Mouse (Mus musculus): ENCODE data around the gene Myzap. TPM values are rescaled to one million over a fixed set of nuclear protein-coding genes. Genes with fewer than 3 reads are reported as not detected.
A peak's percentile ranks its signal among the peaks of the same experiment; 100 is the strongest.

Myzap gene
- polyA plus RNA-seq, 1 experiment from 2014 or later: 12.0 TPM

- 27% methylated on average over 4 of the region's 4 CpGs for WGBS
- no peaks in the 10 kb centered on the region for H3K36me3 ChIP-seq (ENCODE audit: control insufficient read depth, insufficient read depth)
- H3K9me3 ChIP-seq (ENCODE audit: control insufficient read depth): no peaks in the 10 kb centered on the region
- no peak for TF ChIP-seq CTCF (IDR thresholded peaks at IDR 0.05; ENCODE audit: low read depth)
- H3K4me2 ChIP-seq (replicated peaks; ENCODE audit: low read depth): no peak overlapping the region
- no peak for ATAC-seq
- no peaks in the 10 kb centered on the region for H3K27me3 ChIP-seq (replicated peaks; ENCODE audit: control insufficient read depth, insufficient read depth, low read length)
- no peak overlapping the region for H3K27ac ChIP-seq (ENCODE audit: low read depth, low read length)
- no peak overlapping the region for H3K4me3 ChIP-seq (ENCODE audit: low read depth, low read length)
- no peaks in the 10 kb centered on the region for H3K4me1 ChIP-seq (replicated peaks; ENCODE audit: control insufficient read depth, insufficient read depth, low read length)
- H3K9ac ChIP-seq (ENCODE audit: low read depth, low read length): no peak overlapping the region
These were observed 25.4 kb downstream of the Myzap start for GRCm38 (mm10) chr9:71566763-71567162.

DNA sequence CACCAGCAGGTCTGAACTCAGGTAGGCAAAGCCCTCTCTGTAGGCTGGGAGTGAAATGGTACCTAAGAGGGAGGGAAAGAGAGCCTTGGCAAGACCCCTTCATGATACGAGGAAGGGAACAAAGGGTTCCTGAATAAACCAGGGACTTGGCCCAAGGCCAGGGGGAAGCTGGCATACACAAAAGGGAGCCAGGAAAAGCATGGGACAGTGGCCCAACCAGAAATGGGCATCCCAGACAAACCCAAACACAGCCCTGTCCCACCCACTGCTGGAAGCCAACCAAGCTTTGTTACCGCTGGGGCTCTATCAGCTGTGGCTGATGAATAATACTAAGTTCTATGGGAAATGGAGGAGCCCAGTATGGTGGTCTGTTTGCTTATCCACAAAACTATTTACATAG is 34.4 kb downstream of the Myzap start:
- no peaks in the 10 kb centered on the region for H3K27me3 ChIP-seq (replicated peaks; ENCODE audit: control insufficient read depth, insufficient read depth, low read length)
- H3K4me1 ChIP-seq (replicated peaks; ENCODE audit: control insufficient read depth, insufficient read depth, low read length): no peaks in the 10 kb centered on the region
- no peak overlapping the region for H3K9ac ChIP-seq (ENCODE audit: low read depth, low read length)
- ATAC-seq: no peak
- no peak overlapping the region for H3K4me3 ChIP-seq (ENCODE audit: low read depth, low read length)
- 41% methylated on average over 2 of the region's 2 CpGs for WGBS
- no peak overlapping the region for H3K27ac ChIP-seq (ENCODE audit: low read depth, low read length)
- no peak overlapping the region for H3K4me2 ChIP-seq (replicated peaks; ENCODE audit: low read depth)
- H3K9me3 ChIP-seq (ENCODE audit: control insufficient read depth): no peaks in the 10 kb centered on the region
- no peak for TF ChIP-seq CTCF (IDR thresholded peaks at IDR 0.05; ENCODE audit: low read depth)
- peaks cover 4% of the 10 kb centered on the region; the same call in 1 of the 2 replicates for H3K36me3 ChIP-seq (ENCODE audit: control insufficient read depth, insufficient read depth)

- Histone ChIP-seq H3K27ac (ENCODE audit: low read depth, low read length) (no peak overlapping the region), H3K36me3 (ENCODE audit: control insufficient read depth, insufficient read depth) (peaks cover 4% of the 10 kb centered on the region; the same call in 1 of the 2 replicates), H3K9ac (ENCODE audit: low read depth, low read length) (no peak overlapping the region), H3K9me3 (ENCODE audit: control insufficient read depth) (no peaks in the 10 kb centered on the region), H3K27me3 (replicated peaks; ENCODE audit: control insufficient read depth, insufficient read depth, low read length) (no peaks in the 10 kb centered on the region), H3K4me1 (replicated peaks; ENCODE audit: control insufficient read depth, insufficient read depth, low read length) (no peaks in the 10 kb centered on the region), H3K4me3 (ENCODE audit: low read depth, low read length) (no peak overlapping the region), H3K4me2 (replicated peaks; ENCODE audit: low read depth) (no peak overlapping the region)
- ATAC-seq: no peak
- peak; percentile 21; the same call in 1 of the 2 replicates for TF ChIP-seq CTCF (IDR thresholded peaks at IDR 0.05; ENCODE audit: low read depth)
- 99% methylated on average over 3 of the region's 3 CpGs for WGBS
These were observed 38.2 kb downstream of the Myzap start for GRCm38 (mm10) chr9:71554001-71554400.

DNA sequence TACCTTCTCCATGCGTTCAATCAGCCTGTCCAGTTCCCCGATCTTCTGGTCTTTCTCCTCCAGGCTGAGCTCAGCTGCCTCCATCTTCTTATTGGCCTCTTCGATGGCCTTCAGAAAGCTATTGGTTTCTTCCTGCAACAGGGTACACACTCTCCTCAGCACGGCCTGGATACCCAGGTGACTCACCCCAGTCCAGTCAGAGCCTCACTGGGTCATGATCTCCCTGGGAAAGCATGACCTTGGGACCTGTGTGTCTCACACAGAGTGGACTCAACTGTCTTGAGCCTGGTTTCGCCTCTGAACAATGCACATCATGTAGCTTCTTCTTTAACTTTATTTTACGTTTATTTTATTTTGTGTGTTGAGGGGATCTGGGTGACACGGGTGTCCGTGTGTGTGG is 42.0 kb downstream of the Myzap start:
- TF ChIP-seq CTCF (IDR thresholded peaks at IDR 0.05; ENCODE audit: low read depth): no peak
- ATAC-seq: no peak
- 91% methylated on average over 8 of the region's 8 CpGs for WGBS
- no peak overlapping the region for H3K9ac ChIP-seq (ENCODE audit: low read depth, low read length)
- H3K9me3 ChIP-seq (ENCODE audit: control insufficient read depth): no peaks in the 10 kb centered on the region
- H3K27me3 ChIP-seq (replicated peaks; ENCODE audit: control insufficient read depth, insufficient read depth, low read length): no peaks in the 10 kb centered on the region
- no peak overlapping the region for H3K4me3 ChIP-seq (ENCODE audit: low read depth, low read length)
- H3K36me3 ChIP-seq (ENCODE audit: control insufficient read depth, insufficient read depth): no peaks in the 10 kb centered on the region; the same call in 1 of the 2 replicates
- H3K4me1 ChIP-seq (replicated peaks; ENCODE audit: control insufficient read depth, insufficient read depth, low read length): no peaks in the 10 kb centered on the region
- H3K4me2 ChIP-seq (replicated peaks; ENCODE audit: low read depth): no peak overlapping the region
- no peak overlapping the region for H3K27ac ChIP-seq (ENCODE audit: low read depth, low read length)

GRCm38 (mm10) chr9:71547704-71548275 is 44.4 kb downstream of the Myzap start:
- H3K4me1 ChIP-seq (replicated peaks; ENCODE audit: control insufficient read depth, insufficient read depth, low read length): no peaks in the 10 kb centered on the region
- no peak overlapping the region for H3K27ac ChIP-seq (ENCODE audit: low read depth, low read length)
- H3K4me3 ChIP-seq (ENCODE audit: low read depth, low read length): no peak overlapping the region
- no peaks in the 10 kb centered on the region for H3K36me3 ChIP-seq (ENCODE audit: control insufficient read depth, insufficient read depth)
- no peak for ATAC-seq
- no peak for TF ChIP-seq CTCF (IDR thresholded peaks at IDR 0.05; ENCODE audit: low read depth)
- H3K27me3 ChIP-seq (replicated peaks; ENCODE audit: control insufficient read depth, insufficient read depth, low read length): no peaks in the 10 kb centered on the region
- H3K9me3 ChIP-seq (ENCODE audit: control insufficient read depth): no peaks in the 10 kb centered on the region
- H3K9ac ChIP-seq (ENCODE audit: low read depth, low read length): no peak overlapping the region
- H3K4me2 ChIP-seq (replicated peaks; ENCODE audit: low read depth): no peak overlapping the region
- 72% methylated on average over 10 of the region's 10 CpGs for WGBS

DNA sequence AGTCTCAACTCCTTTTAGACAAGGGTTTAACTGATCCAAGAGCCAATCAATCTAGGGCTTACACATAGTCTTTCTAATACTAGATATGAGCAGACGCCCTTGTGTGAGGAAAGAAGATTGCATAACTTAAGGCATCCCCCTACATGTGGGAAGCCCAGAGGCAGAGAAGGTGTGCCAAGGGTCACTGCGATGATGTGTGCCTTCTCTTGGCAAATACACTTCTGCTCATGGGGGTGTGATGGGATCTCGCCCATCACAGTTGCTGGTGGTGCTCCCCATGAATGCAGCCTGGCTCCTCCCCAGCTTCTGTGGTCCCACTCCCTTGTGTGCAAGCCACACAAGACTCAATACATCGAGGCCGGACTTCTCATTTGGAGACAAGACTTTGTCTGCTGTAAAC is 47.3 kb downstream of the Myzap start:
- no peak overlapping the region for H3K27ac ChIP-seq (ENCODE audit: low read depth, low read length)
- no peaks in the 10 kb centered on the region for H3K4me1 ChIP-seq (replicated peaks; ENCODE audit: control insufficient read depth, insufficient read depth, low read length)
- no peak overlapping the region for H3K4me3 ChIP-seq (ENCODE audit: low read depth, low read length)
- H3K9me3 ChIP-seq (ENCODE audit: control insufficient read depth): no peaks in the 10 kb centered on the region
- H3K36me3 ChIP-seq (ENCODE audit: control insufficient read depth, insufficient read depth): no peaks in the 10 kb centered on the region
- ATAC-seq: no peak
- H3K27me3 ChIP-seq (replicated peaks; ENCODE audit: control insufficient read depth, insufficient read depth, low read length): no peaks in the 10 kb centered on the region
- 83% methylated on average over 5 of the region's 5 CpGs for WGBS
- TF ChIP-seq CTCF (IDR thresholded peaks at IDR 0.05; ENCODE audit: low read depth): no peak
- H3K4me2 ChIP-seq (replicated peaks; ENCODE audit: low read depth): no peak overlapping the region
- H3K9ac ChIP-seq (ENCODE audit: low read depth, low read length): no peak overlapping the region

All from intestine, postnatal 0 days (tissue).